Mouse (Mus musculus) midbrain, embryonic 14.5 days (tissue): ENCODE data around the gene Zbtb7a. TPM values are rescaled to one million over a fixed set of nuclear protein-coding genes. Genes with fewer than 3 reads are reported as not detected.
A peak's percentile ranks its signal among the peaks of the same experiment; 100 is the strongest.
"Not testable (repeated sequence)": the region's sequence is repeated elsewhere in the genome, so short reads cannot be mapped to it uniquely, and the experiment has no call there.

Experiments used
- ATAC-seq: fragments of 200-750 bp; cut with Nextera tagmentation; 2 replicates; pipeline ENCODE4 v1.8.0; 2017; ENCODE audit warnings: moderate number of reproducible peaks, moderate library complexity; ENCODE audit not compliant: low FRiP score, low TSS enrichment
- DNase-seq: peaks from one replicate; pipeline ENCODE4 v3.0.0-alpha.2; 2015
- H3K27ac ChIP-seq: fragments of 300-500 bp; sonication (generic); replicated peaks from 2 replicates; pipeline ENCODE4 v1.5.1; 2014; ENCODE audit warnings: mild to moderate bottlenecking, low read depth, low read length, moderate library complexity
- H3K27me3 ChIP-seq: fragments of 300-500 bp; sonication (generic); 2 replicates; pipeline ENCODE4 v1.6.1; 2014; ENCODE audit warnings: low read length, control low read depth, mixed read lengths; ENCODE audit not compliant: control insufficient read depth, insufficient read depth
- H3K36me3 ChIP-seq: fragments of 300-500 bp; sonication (generic); 2 replicates; pipeline ENCODE4 v1.6.1; 2014; ENCODE audit warnings: low read length, control low read depth; ENCODE audit not compliant: control insufficient read depth, insufficient read depth
- H3K4me1 ChIP-seq: fragments of 300-500 bp; sonication (generic); 2 replicates; pipeline ENCODE4 v1.6.1; 2014; ENCODE audit warnings: mild to moderate bottlenecking, antibody characterized with exemption, low read length, control low read depth; ENCODE audit not compliant: control insufficient read depth, insufficient read depth
- H3K4me2 ChIP-seq: fragments of 300-500 bp; sonication (generic); 2 replicates; pipeline ENCODE4 v1.6.1; 2014; ENCODE audit warnings: mild to moderate bottlenecking, low read length, moderate library complexity
- H3K4me3 ChIP-seq: fragments of 300-500 bp; sonication (generic); replicated peaks from 2 replicates; pipeline ENCODE4 v1.5.1; 2014; ENCODE audit warnings: low read depth, low read length
- H3K9ac ChIP-seq: fragments of 300-500 bp; sonication (generic); replicated peaks from 2 replicates; pipeline ENCODE4 v1.6.1; 2014; ENCODE audit warnings: mild to moderate bottlenecking, low read length, moderate library complexity
- H3K9me3 ChIP-seq: fragments of 300-500 bp; sonication (generic); 2 replicates; pipeline ENCODE4 v1.6.1; 2016; ENCODE audit warnings: low read length, control low read depth, mixed read lengths; ENCODE audit not compliant: control insufficient read depth
- WGBS: fragments of 180-500 bp; shearing (Covaris S2); extraction: QIAGEN DNeasy Blood & Tissue Kit; methylation state at CpG from one replicate; pipeline ENCODE4 v1.1.7; 2014; 5-methylcytosine and 5-hydroxymethylcytosine counted together
- polyA plus RNA-seq: library from polyadenylated mRNA; unstranded; fragments of >200 nt; fragmentation: Nextera tagmentation; extraction: Ambion mirVana; gene quantifications from 2 replicates; pipeline ENCODE4 v1.2.1, GENCODE M21; 2014

Gene Zbtb7a
- polyA plus RNA-seq, 1 experiment from 2014 or later, result 12.4 TPM

GRCm38 (mm10) chr10:81169411-81169900 is 34.4 kb downstream of the Zbtb7a start:
- not testable (repeated sequence) for H3K9ac ChIP-seq, DNase-seq, H3K27me3 ChIP-seq, H3K27ac ChIP-seq, H3K9me3 ChIP-seq, H3K36me3 ChIP-seq, H3K4me3 ChIP-seq, ATAC-seq
- WGBS, result 43% methylated on average over 12 of the region's 14 CpGs
- Histone ChIP-seq H3K4me2 (peak overlapping the region; percentile 15; the same call in 1 of the 2 replicates), H3K4me1 (peaks cover 28% of the 10 kb centered on the region)

- peaks cover 33% of the 10 kb centered on the region for H3K4me1 ChIP-seq
Observed at GRCm38 (mm10) chr10:81173132-81173531, 38.1 kb downstream of the Zbtb7a start.

GRCm38 (mm10) chr10:81174617-81175344 is 39.8 kb downstream of the Zbtb7a start:
- H3K36me3 ChIP-seq, result peaks cover 24% of the 10 kb centered on the region
- H3K9me3 ChIP-seq, result no peaks in the 10 kb centered on the region
- 1% methylated on average over 29 of the region's 29 CpGs for WGBS
- H3K4me1 ChIP-seq, result peaks cover 27% of the 10 kb centered on the region
- DNase-seq, result peak; percentile 93
- H3K4me2 ChIP-seq, result peak overlapping the region; percentile 94
- peak; percentile 69 for ATAC-seq
- peak overlapping the region; percentile 38 for H3K4me3 ChIP-seq
- peak overlapping the region; percentile 59 for H3K9ac ChIP-seq
- peak overlapping the region; percentile 98 for H3K27ac ChIP-seq
- H3K27me3 ChIP-seq, result no peaks in the 10 kb centered on the region

More at GRCm38 (mm10) chr10:81173132-81173531, 38.1 kb downstream of the Zbtb7a start:
- 7% methylated on average over 21 of the region's 21 CpGs for WGBS
- Histone ChIP-seq H3K4me3 (peak overlapping the region; percentile 17), H3K27ac (peak overlapping the region; percentile 98), H3K9ac (peak overlapping the region; percentile 34; the same call in 1 of the 2 replicates), H3K27me3 (no peaks in the 10 kb centered on the region), H3K36me3 (peaks cover 8% of the 10 kb centered on the region), H3K4me2 (peak overlapping the region; percentile 94), H3K9me3 (no peaks in the 10 kb centered on the region)
- DNase-seq (peak; percentile 94), ATAC-seq (peak; percentile 46; the same call in 1 of the 2 replicates)

GRCm38 (mm10) chr10:81175345-81175701 is 40.3 kb downstream of the Zbtb7a start:
- WGBS, result 14% methylated on average over 4 of the region's 4 CpGs
- peak overlapping the region; percentile 94 for H3K4me2 ChIP-seq
- DNase-seq, H3K9me3 ChIP-seq, H3K27me3 ChIP-seq: not testable (repeated sequence)
- peaks cover 30% of the 10 kb centered on the region for H3K36me3 ChIP-seq
- ATAC-seq, result peak; percentile 21; the same call in 1 of the 2 replicates
- 0 out of 2 replicates have a peak overlapping the region, but pooled peaks have one; percentile 38 for H3K4me3 ChIP-seq
- peak overlapping the region; percentile 98 for H3K27ac ChIP-seq
- peak overlapping the region; percentile 59 for H3K9ac ChIP-seq
- peaks cover 27% of the 10 kb centered on the region for H3K4me1 ChIP-seq

GRCm38 (mm10) chr10:81175936-81176465 is 41.0 kb downstream of the Zbtb7a start:
- Histone ChIP-seq H3K4me2 (peak overlapping the region; percentile 94), H3K9me3 (no peaks in the 10 kb centered on the region), H3K4me1 (peaks cover 27% of the 10 kb centered on the region), H3K27ac (peak overlapping the region; percentile 98), H3K4me3 (peak overlapping the region; percentile 95), H3K27me3 (no peaks in the 10 kb centered on the region), H3K9ac (no peak overlapping the region; the same call in 1 of the 2 replicates), H3K36me3 (peaks cover 37% of the 10 kb centered on the region)
- DNase-seq, result no peak
- WGBS, result 6% methylated on average over 13 of the region's 13 CpGs
- ATAC-seq, result no peak

- peaks cover 43% of the 10 kb centered on the region for H3K36me3 ChIP-seq
- peak; percentile 83 for ATAC-seq
- under 1% methylated on average over 77 of the region's 77 CpGs for WGBS
- H3K4me3 ChIP-seq, result peak within 1 kb of the TSS; percentile 95
- H3K9me3 ChIP-seq, result no peaks in the 10 kb centered on the region
- no peaks in the 10 kb centered on the region for H3K27me3 ChIP-seq
- peak; percentile 100 for DNase-seq
- peak within 1 kb of the TSS; percentile 98 for H3K27ac ChIP-seq
- H3K4me2 ChIP-seq, result peak within 1 kb of the TSS; percentile 94
- H3K9ac ChIP-seq, result peak within 1 kb of the TSS; percentile 96
- peaks cover 27% of the 10 kb centered on the region for H3K4me1 ChIP-seq
Observed at GRCm38 (mm10) chr10:81176466-81177271, 41.6 kb downstream of the Zbtb7a start, which contains the start of gene Eef2. Gene Eef2, plus strand, starts transcription at chr10:81176631.

- WGBS, result 14% methylated on average over 16 of the region's 16 CpGs
- H3K9ac ChIP-seq, result peak overlapping the region; percentile 96
- no peaks in the 10 kb centered on the region for H3K9me3 ChIP-seq
- H3K27ac ChIP-seq, result peak overlapping the region; percentile 98; the same call in 1 of the 2 replicates
- H3K4me1 ChIP-seq, result peaks cover 30% of the 10 kb centered on the region
- H3K27me3 ChIP-seq, result no peaks in the 10 kb centered on the region
- peak overlapping the region; percentile 95 for H3K4me3 ChIP-seq
- peaks cover 52% of the 10 kb centered on the region for H3K36me3 ChIP-seq
- H3K4me2 ChIP-seq, result peak overlapping the region; percentile 94
- DNase-seq (no peak), ATAC-seq (no peak)
Observed at GRCm38 (mm10) chr10:81177491-81177925, 42.5 kb downstream of the Zbtb7a start.

GRCm38 (mm10) chr10:81177958-81178712 is 43.1 kb downstream of the Zbtb7a start:
- Histone ChIP-seq H3K27ac (no peak overlapping the region), H3K4me3 (peak overlapping the region; percentile 95), H3K27me3 (no peaks in the 10 kb centered on the region), H3K4me2 (peak overlapping the region; percentile 94), H3K9me3 (no peaks in the 10 kb centered on the region), H3K36me3 (peaks cover 52% of the 10 kb centered on the region), H3K9ac (peak overlapping the region; percentile 96), H3K4me1 (peaks cover 30% of the 10 kb centered on the region)
- DNase-seq (no peak), ATAC-seq (no peak)
- WGBS, result 74% methylated on average over 14 of the region's 14 CpGs
